Mouse (Mus musculus): Measurements from ENCODE around the gene Cab39. TPM values are rescaled to one million over a fixed set of nuclear protein-coding genes. Genes with fewer than 3 reads are reported as not detected.
A peak's percentile ranks its signal among the peaks of the same experiment; 100 is the strongest.

The Cab39 gene
- total and polyA plus RNA-seq, 3 experiments: 90.2 to 239 (median 111) TPM

- H3K27ac ChIP-seq (ENCODE audit: insufficient read depth, low read depth): peak overlapping the region; percentile 41; the same call in 1 of the 2 replicates
Measured at GRCm38 (mm10) chr1:85899388-85899761, 106.1 kb downstream of the Cab39 start.

GRCm38 (mm10) chr1:85900521-85901333 lies 107.5 kb downstream of the Cab39 start:
- H3K27ac ChIP-seq (ENCODE audit: insufficient read depth, low read depth): peak overlapping the region; percentile 31; the same call in 1 of the 2 replicates
- H3K9ac ChIP-seq (ENCODE audit: insufficient read depth, low read depth): peak overlapping the region; percentile 2; the same call in 1 of the 2 replicates
- TF ChIP-seq MAZ (IDR thresholded peaks at IDR 0.05; ENCODE audit: low read depth, low read length) (peak; percentile 32; the same call in 1 of the 2 replicates), CHD2 (IDR thresholded peaks at IDR 0.05; ENCODE audit: low read length) (0 out of 2 replicates have a peak, but pooled peaks have one; percentile 10), MEF2A (IDR thresholded peaks at IDR 0.05; ENCODE audit: borderline replicate concordance, low read depth, low read length) (peak; percentile 42; the same call in 1 of the 2 replicates), RCOR1 (conservative IDR thresholded peaks at IDR 0.05; ENCODE audit: low read depth, low read length) (no peak), PAX5 (IDR thresholded peaks at IDR 0.05; ENCODE audit: low read length) (no peak), IRF4 (IDR thresholded peaks at IDR 0.05; ENCODE audit: low read depth, low read length) (peak; percentile 65), EP300 (IDR thresholded peaks at IDR 0.05; ENCODE audit: low read length) (peak; percentile 51), BHLHE40 (IDR thresholded peaks at IDR 0.05; ENCODE audit: low read depth, low read length) (peak; percentile 46)
- dilution Hi-C loops (cut with MboI; ENCODE audit: extremely low pct_ligation_motif_present, extremely low pct_unique_long_range_greater_than_20kb, low sequenced_read_pairs): no loop called here
- in situ Hi-C loops (cut with MboI; ENCODE audit: low pct_ligation_motif_present, low pct_unique_long_range_greater_than_20kb, low sequenced_read_pairs): no loop called here
- H3K9me3 ChIP-seq (replicated peaks; ENCODE audit: low read length): no peaks in the 10 kb centered on the region
- H3K27me3 ChIP-seq (replicated peaks): no peaks in the 10 kb centered on the region
- peaks cover 36 to 73% of the 10 kb centered on the region in 2 experiments for H3K4me1 ChIP-seq (ENCODE audit: control insufficient read depth in 1 of 2, insufficient read depth in 2 of 2)
- DNase-seq (ENCODE audit: extremely low read depth): peak; percentile 36
- no peak overlapping the region for H3K4me3 ChIP-seq (replicated peaks in 1 of 3; ENCODE audit: low read depth in 2 of 3, low read length in 2 of 3, poor library complexity in 1 of 3)
- H3K36me3 ChIP-seq (replicated peaks in 1 of 2; ENCODE audit: control insufficient read depth in 1 of 2, insufficient read depth in 1 of 2, low read length in 1 of 2): peaks cover 29 to 57% of the 10 kb centered on the region in 2 experiments
- H3K4me2 ChIP-seq (ENCODE audit: insufficient read depth, low read depth, poor library complexity, severe bottlenecking): peak overlapping the region; percentile 24
- peaks cover 52% of the 10 kb centered on the region for H3K79me2 ChIP-seq (replicated peaks; ENCODE audit: control insufficient read depth, extremely low read depth, insufficient read depth, poor library complexity, severe bottlenecking)

More at GRCm38 (mm10) chr1:85899388-85899761, 106.1 kb downstream of the Cab39 start:
- TF ChIP-seq KAT2A (IDR thresholded peaks at IDR 0.05; ENCODE audit: insufficient replicate concordance, low read length): no peak
- TF ChIP-seq SMC3 (IDR thresholded peaks at IDR 0.05; ENCODE audit: low read depth, low read length): peak; percentile 48
- peak; percentile 9 for TF ChIP-seq RAD21 (IDR thresholded peaks at IDR 0.05; ENCODE audit: low read depth, low read length)
- no peak for TF ChIP-seq CHD1 (IDR thresholded peaks at IDR 0.05; ENCODE audit: low read depth, low read length)
- no peak for TF ChIP-seq E2F4 (IDR thresholded peaks at IDR 0.05; ENCODE audit: insufficient replicate concordance, low read depth, low read length)
- TF ChIP-seq CTCF (conservative IDR thresholded peaks at IDR 0.05 in 1 of 2, IDR thresholded peaks at IDR 0.05 in 1 of 2; ENCODE audit: low read depth in 2 of 2, low read length in 2 of 2): peak; percentile 15 to 65; a peak in 2 of 4 replicates
- no peak for TF ChIP-seq JUN (IDR thresholded peaks at IDR 0.05; ENCODE audit: insufficient read depth, low read depth, low read length)
- TF ChIP-seq GABPA (IDR thresholded peaks at IDR 0.05; ENCODE audit: insufficient replicate concordance, low read depth, low read length): no peak
- Histone ChIP-seq H3K79me2 (replicated peaks; ENCODE audit: control insufficient read depth, extremely low read depth, insufficient read depth, poor library complexity, severe bottlenecking) (peaks cover 57% of the 10 kb centered on the region), H3K9me3 (replicated peaks; ENCODE audit: low read length) (no peaks in the 10 kb centered on the region), H3K9ac (ENCODE audit: insufficient read depth, low read depth) (0 out of 2 replicates have a peak overlapping the region, but pooled peaks have one; percentile 5), H3K27me3 (replicated peaks) (no peaks in the 10 kb centered on the region), H3K4me2 (ENCODE audit: insufficient read depth, low read depth, poor library complexity, severe bottlenecking) (peak overlapping the region; percentile 51; the same call in 1 of the 2 replicates), H3K4me1 (ENCODE audit: control insufficient read depth in 1 of 2, insufficient read depth in 2 of 2) (peaks cover 36 to 73% of the 10 kb centered on the region in 2 experiments), H3K4me3 (replicated peaks in 1 of 3; ENCODE audit: low read depth in 2 of 3, low read length in 2 of 3, poor library complexity in 1 of 3) (no peak overlapping the region), H3K36me3 (replicated peaks in 1 of 2; ENCODE audit: control insufficient read depth in 1 of 2, insufficient read depth in 1 of 2, low read length in 1 of 2) (peaks cover 16 to 43% of the 10 kb centered on the region in 2 experiments)
- in situ Hi-C loops (cut with MboI; ENCODE audit: low pct_ligation_motif_present, low pct_unique_long_range_greater_than_20kb, low sequenced_read_pairs): no loop called here
- dilution Hi-C loops (cut with MboI; ENCODE audit: extremely low pct_ligation_motif_present, extremely low pct_unique_long_range_greater_than_20kb, low sequenced_read_pairs): no loop called here
- DNase-seq (ENCODE audit: extremely low read depth): peak; percentile 31

Other genes starting within 250 kb of the Cab39 start
- 9.1 and 10.4 TPM in 2 replicates for gene G530012D18Rik, start 217.8 kb upstream of the Cab39 start, total RNA-seq (2012; rRNA removed)
- not detected in 2 replicates for gene G530012D18Rik, start 217.8 kb upstream of the Cab39 start, total RNA-seq (2014; rRNA removed)
- 69.3 and 72.5 TPM in 2 replicates for gene G530012D18Rik, start 217.8 kb upstream of the Cab39 start, polyA plus RNA-seq (2012; ENCODE audit: insufficient read length, low read depth)
- gene Sp110, start 194.6 kb upstream of the Cab39 start, total RNA-seq (2012; rRNA removed): 61.7 and 62.8 TPM in 2 replicates
- gene Sp110, start 194.6 kb upstream of the Cab39 start, total RNA-seq (2014; rRNA removed): 72.0 and 77.8 TPM in 2 replicates
- gene Sp110, start 194.6 kb upstream of the Cab39 start, polyA plus RNA-seq (2012; ENCODE audit: insufficient read length, low read depth): 169 and 175 TPM in 2 replicates
- gene Sp140, start 193.1 kb upstream of the Cab39 start, total RNA-seq (2012; rRNA removed): 116 and 127 TPM in 2 replicates
- 197 and 211 TPM in 2 replicates for gene Sp140, start 193.1 kb upstream of the Cab39 start, total RNA-seq (2014; rRNA removed)
- gene Sp140, start 193.1 kb upstream of the Cab39 start, polyA plus RNA-seq (2012; ENCODE audit: insufficient read length, low read depth): 241 and 256 TPM in 2 replicates
- gene Sp100, start 143.5 kb upstream of the Cab39 start, total RNA-seq (2012; rRNA removed): 21.1 and 24.7 TPM in 2 replicates
- 64.6 and 74.0 TPM in 2 replicates for gene Sp100, start 143.5 kb upstream of the Cab39 start, total RNA-seq (2014; rRNA removed)
- 54.1 and 59.5 TPM in 2 replicates for gene Sp100, start 143.5 kb upstream of the Cab39 start, polyA plus RNA-seq (2012; ENCODE audit: insufficient read length, low read depth)
- gene A630001G21Rik, start 14.8 kb upstream of the Cab39 start, total RNA-seq (2012; rRNA removed): 55.8 and 64.7 TPM in 2 replicates
- 151 and 164 TPM in 2 replicates for gene A630001G21Rik, start 14.8 kb upstream of the Cab39 start, total RNA-seq (2014; rRNA removed)
- 130 and 139 TPM in 2 replicates for gene A630001G21Rik, start 14.8 kb upstream of the Cab39 start, polyA plus RNA-seq (2012; ENCODE audit: insufficient read length, low read depth)
- gene Itm2c, start 100.8 kb downstream of the Cab39 start, total RNA-seq (2012; rRNA removed): 83.3 and 107 TPM in 2 replicates
- gene Itm2c, start 100.8 kb downstream of the Cab39 start, total RNA-seq (2014; rRNA removed): 87.9 and 96.2 TPM in 2 replicates
- 72.1 and 76.6 TPM in 2 replicates for gene Itm2c, start 100.8 kb downstream of the Cab39 start, polyA plus RNA-seq (2012; ENCODE audit: insufficient read length, low read depth)
- gene 4933407L21Rik, start 135.0 kb downstream of the Cab39 start, total RNA-seq (2012; rRNA removed): 0.08 and 0.17 TPM in 2 replicates
- gene 4933407L21Rik, start 135.0 kb downstream of the Cab39 start, total RNA-seq (2014; rRNA removed): 0.19 and 0.36 TPM in 2 replicates
- gene 4933407L21Rik, start 135.0 kb downstream of the Cab39 start, polyA plus RNA-seq (2012; ENCODE audit: insufficient read length, low read depth): 0.31 and 0.71 TPM in 2 replicates
- 24.3 and 25.6 TPM in 2 replicates for gene Gpr55, start 167.6 kb downstream of the Cab39 start, total RNA-seq (2012; rRNA removed)
- 16.2 and 16.4 TPM in 2 replicates for gene Gpr55, start 167.6 kb downstream of the Cab39 start, total RNA-seq (2014; rRNA removed)
- 17.3 and 20.3 TPM in 2 replicates for gene Gpr55, start 167.6 kb downstream of the Cab39 start, polyA plus RNA-seq (2012; ENCODE audit: insufficient read length, low read depth)
- not detected in 2 replicates for gene Spata3, start 223.4 kb downstream of the Cab39 start, total RNA-seq (2012; rRNA removed)
- gene Spata3, start 223.4 kb downstream of the Cab39 start, total RNA-seq (2014; rRNA removed): not detected in 2 replicates
- gene Spata3, start 223.4 kb downstream of the Cab39 start, polyA plus RNA-seq (2012; ENCODE audit: insufficient read length, low read depth): not detected in 2 replicates